Mouse (Mus musculus): ENCODE results near the gene Sept5.

The Sept5 gene

DNA sequence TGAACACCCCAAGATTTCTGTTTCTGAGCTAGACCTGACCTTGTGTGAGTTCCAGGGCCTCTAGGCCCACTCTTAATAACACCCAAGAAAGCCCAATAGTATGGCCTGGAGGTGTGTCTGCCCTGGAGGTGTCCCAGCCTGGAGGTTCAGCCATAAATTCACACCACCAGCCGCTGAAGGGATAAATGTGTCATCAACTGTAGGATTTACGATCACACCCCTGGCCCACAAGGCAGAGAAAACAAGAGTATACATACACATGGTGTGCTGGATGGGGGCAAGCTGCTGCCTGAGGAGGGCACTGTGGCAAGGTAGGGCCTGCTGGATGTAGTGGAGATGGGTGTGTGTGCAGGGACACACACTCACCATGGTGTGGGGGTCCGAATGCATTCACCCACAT is 16.5 kb downstream of the Sept5 start:
- ATAC-seq (ENCODE audit: low TSS enrichment), result no peak

DNA sequence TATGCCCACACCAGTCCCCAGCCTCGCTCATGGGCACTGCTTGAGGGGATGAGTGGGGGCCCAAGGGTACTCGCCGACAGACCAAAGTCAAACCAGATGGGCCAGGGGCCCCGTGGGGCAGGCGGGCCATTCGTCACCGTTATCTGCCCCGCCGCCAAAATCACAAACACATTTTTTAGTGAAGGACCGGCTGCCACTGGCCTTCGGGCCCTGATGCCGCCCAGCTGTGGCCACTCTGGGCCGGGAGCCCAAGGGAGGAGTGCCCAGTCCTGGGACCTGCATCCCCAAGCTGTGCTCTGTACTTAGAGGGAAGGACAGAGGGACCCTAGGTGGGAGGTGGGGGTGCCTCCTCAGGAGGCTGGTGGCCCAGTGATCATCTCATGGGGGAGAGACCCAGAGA is 18.0 kb downstream of the Sept5 start:
- no peak for ATAC-seq (ENCODE audit: low TSS enrichment)

DNA sequence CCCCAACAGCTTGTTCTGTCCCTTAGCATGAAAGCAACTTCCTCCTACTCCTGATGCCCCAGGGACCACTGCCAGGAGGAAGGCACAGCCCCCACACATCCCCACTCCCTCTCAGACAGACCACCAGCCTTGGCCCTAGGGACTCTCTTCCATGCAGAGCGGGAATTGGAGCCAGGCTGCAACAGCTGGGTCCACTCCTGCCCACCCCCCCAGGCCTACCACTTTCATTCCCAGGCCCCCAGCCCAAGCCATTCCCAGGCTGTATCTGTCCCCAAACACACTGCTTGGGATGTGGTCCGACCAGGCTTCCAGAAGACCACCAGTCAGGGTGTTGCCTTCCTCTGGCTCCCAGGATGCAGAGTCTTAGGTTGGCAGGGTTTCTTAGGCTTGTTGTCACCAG is 20.7 kb downstream of the Sept5 start:
- ATAC-seq (ENCODE audit: low TSS enrichment), result no peak

DNA sequence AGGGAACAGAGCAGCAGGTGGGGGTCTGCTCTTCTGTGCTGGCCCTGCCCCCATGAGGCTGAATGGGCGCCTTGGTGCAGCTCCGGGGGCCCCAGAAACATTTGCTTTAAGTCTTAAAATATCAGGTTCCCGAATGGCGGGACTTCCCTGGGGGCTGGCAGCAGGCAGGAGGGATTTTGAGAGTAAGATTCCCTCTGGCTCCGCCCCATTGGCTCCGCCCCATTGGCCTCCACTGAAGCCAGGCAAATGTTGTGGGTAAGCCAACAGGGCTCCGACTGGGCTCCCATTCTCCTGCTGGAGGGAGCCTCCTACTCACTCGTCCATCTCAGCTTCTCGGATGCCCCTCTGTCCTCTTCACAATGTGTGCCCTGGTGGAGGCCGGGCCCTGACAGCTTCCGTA is 21.5 kb downstream of the Sept5 start:
- no peak for ATAC-seq (ENCODE audit: low TSS enrichment)

DNA sequence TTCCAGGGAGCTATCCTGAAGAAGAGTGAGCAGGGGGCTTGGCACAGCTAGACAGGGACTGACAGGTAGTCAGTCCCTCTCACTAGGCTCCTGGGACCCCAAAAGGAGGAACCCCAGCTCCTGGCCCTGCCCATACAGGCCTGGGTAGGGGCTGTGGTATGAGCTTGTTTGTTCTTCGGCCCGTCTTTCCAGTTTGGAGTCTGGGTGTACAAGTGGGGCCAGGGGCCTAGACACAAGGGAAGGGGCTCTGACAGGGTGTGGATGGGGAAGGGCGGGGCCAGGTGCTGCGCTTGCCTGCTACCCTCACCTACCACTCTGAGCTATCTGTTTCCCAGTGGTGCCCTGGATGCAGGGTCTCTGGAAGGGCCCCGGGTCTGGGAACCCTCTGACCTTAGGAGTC is 24.0 kb downstream of the Sept5 start:
- ATAC-seq (ENCODE audit: low TSS enrichment), result no peak

DNA sequence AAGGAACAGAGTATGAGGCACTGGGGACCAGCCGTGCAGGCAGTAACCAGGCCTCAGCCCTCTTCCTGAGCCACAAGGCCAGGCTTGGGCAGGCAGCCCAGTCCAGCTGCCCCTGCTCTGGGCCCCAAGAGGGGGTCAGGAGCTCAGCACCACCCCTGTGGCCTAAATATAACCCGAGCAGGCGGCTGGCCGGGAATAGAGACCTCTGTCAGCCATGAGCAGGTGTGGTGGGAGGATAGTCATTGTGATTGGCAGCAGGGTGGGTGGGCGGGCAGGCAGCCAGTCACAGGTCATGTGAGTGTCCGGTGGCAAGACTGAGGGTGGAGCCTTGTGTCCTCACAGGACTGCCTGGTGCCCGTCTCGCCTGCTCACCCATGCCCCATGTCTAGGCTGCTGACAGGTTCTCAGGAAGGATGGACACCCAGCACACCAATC is 25.5 kb downstream of the Sept5 start:
- ATAC-seq (ENCODE audit: low TSS enrichment), result no peak

DNA sequence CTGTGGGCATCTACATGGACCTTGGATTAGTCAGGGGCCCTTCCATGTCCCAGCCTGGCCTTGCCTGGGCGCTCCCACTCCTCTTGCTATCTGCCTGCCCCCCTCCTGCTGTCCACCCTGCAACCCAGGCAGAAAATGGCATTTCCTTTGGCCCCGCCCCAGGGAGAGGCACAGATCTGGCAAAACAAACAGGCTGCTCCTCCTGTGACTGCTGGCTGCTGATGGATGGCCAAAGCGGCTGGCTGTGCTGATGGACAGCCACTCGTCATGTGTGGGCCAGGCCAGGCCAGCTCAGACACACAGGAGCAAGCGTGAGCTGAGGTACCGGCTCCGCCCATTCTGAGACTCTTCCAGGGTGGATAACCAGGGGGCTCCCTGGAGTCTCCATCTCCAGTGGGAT is 28.3 kb downstream of the Sept5 start:
- ATAC-seq (ENCODE audit: low TSS enrichment), result no peak

DNA sequence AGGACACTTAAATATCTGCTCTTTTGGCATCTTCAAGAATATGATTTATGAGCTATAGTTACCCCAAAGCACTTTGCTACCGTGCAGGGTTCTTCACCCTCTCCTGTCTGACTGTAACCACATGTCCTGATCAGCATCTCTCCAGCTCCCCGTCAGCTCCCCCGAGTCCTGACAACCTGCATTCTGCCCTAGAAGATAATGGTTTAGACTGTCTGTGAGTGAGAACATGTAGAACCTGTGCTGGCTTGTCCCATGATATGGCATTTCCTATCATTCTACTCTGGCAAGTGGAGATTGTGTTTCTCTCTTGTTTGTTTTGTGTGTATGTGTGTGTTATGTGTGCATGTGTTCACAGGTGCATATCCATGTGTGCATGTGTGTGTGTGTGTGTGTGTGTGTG is 31.7 kb downstream of the Sept5 start:
- ATAC-seq (ENCODE audit: low TSS enrichment), result no peak

DNA sequence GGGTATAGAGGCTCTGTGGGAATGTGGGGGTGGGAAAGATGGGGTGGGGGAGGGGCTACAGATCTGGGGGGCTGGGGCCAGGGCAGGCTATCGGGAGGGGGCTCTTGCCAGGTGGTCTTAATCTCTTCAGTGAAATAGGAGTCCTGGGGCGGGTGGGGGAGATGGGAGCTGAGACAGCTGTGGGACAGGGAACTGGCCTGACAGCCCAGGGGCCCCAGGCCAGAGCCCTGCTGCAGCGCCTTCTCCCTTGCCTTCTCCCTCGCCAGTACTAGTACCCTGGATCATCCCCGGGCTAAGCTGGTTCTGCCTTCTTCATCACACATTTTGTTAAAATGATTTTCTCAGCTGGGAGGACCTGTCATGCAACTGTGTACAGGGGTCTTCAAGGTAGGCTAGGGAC is 33.5 kb downstream of the Sept5 start:
- no peak for ATAC-seq (ENCODE audit: low TSS enrichment)

DNA sequence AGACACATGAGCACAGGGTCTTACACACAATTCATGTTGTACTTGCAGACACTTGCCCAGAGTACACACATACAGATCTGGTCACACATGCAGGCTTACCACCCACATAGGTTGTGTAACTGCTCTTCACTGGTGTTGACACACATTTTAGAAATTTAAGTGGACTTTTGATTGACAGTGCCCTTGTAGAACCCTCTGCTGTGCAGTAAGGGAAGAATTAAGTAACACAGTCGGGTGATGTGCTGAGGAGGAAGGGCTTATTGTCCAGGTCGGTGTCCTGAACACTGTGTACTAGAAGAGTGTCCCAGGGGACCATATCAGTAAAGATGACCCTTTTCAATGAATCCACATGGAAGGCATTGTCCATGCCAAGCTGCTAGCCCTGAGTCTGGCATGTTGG is 35.8 kb downstream of the Sept5 start:
- ATAC-seq (ENCODE audit: low TSS enrichment), result no peak

DNA sequence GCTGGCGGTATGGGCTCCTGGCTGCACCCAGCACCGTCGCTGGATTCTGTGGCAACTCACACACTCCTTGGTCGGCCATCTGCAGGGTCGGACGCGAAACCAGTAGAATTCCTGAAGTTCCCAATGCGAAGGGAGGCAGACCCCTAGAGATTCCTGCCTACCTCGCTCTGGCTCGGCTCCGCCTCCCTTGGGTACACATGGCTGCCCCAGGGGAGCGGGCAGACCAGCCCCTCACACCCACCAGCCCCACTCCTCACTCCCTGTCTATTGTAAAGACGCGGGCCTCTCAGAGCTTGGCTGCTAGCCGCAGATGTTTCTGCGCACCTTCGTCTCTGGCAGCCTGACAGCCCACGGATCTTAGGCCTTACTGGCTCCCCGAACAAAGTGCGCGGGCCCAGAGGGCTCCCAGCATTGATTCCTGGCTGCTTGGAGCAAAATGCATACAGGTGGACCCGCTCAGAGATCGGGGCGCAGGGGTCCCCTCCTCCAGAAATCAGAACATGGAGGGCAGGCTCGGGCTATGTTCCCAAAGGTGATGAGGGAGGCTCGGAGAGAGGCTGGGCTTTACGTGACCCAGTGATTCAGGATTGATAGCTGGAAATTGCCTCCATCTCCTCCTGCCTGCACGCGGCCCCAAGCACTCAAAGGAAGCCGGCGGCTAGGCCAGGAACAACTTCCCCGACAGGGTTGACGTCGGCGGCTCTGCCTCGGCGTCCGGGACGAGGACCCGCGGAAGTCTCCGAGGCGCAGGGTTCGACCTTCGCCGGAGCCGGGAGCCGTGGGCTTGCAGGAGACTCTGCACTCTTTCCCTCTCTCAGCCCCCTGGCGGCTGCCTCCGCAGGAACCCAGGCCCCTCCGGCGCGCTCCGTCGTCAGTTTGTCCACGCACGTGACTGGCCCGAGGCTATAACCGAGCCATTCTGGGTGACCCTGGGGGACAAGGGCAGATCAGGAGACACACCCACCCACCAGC is 38.4 kb downstream of the Sept5 start:
- ATAC-seq (ENCODE audit: low TSS enrichment), result no peak

DNA sequence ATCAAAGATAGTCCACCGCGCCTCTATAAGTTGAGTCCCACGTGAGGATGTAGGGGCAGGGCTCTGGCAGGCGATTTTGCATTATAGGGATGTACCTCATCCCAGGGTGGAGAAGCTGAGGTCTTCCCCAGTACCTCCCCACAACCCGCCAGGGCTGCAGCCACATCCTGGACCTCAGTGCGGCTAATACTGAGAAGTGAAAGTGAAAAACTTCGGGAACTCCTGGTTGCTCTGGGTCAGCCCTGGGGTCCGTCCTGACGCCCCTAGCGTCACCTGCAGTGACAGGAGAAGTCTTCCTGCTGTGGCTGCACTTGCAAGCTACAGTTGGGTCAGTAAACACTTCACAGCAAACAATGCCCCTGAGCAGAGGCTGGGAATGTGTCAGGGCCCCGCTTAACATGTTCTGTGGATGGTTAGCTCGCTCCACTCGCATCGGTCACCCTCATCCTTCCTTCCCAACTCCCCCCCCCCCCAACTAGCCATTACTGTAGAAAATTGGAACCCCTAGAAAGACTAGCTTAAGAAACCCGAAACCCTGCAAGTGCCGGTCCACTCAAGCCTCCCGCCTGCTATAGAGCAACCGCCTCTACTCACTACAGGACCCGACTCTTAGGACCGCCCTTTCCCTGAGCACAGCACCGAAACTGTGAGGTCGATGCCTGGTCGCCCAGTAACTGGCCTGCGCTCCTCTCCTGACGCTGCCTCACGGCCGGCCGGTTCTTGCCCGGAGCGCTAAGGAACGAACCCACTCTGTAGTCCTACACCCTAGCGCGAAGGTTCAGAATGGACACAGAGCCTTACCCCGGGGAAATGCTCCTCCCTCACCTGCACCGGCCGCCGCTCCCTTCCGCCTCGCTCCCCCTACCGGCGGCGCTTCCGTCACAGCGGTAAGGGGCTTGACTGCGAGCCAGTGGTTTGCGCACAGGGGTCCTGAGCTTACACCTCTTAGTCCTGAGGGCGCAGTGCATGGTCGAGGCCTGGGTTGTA is 39.7 kb downstream of the Sept5 start, which contains the start of gene Tbx1:
Tbx1 (minus strand) TSS at position 868 of the 987 bp plus-strand sequence.
- no peak for ATAC-seq (ENCODE audit: low TSS enrichment)

DNA sequence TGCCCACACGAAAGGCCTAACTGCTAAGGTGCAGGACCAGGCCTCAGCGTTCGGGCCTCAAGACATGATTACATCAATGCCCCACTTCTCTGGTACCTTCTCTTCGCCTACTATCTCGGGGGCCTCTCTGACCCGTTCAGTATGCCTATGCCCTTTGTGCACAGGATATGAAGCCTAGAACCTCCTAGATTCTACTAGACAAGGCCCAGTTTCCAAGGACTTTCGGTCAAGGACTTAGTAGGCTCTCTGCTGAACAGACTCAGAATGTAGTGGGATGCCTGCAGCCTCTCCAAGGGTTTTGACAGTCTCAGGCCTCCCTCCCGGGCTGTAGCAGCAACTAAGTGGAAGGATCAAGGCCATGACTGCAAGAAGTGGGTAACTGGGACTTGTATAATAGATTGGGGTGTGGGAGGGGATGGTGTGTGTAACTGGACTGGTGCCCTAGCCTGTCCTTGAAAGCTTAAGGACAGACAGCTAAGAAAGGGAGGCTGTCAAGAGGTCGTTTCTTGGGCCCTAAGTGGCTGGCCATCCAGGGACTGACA is 40.6 kb downstream of the Sept5 start:
- no peak for ATAC-seq (ENCODE audit: low TSS enrichment)

DNA sequence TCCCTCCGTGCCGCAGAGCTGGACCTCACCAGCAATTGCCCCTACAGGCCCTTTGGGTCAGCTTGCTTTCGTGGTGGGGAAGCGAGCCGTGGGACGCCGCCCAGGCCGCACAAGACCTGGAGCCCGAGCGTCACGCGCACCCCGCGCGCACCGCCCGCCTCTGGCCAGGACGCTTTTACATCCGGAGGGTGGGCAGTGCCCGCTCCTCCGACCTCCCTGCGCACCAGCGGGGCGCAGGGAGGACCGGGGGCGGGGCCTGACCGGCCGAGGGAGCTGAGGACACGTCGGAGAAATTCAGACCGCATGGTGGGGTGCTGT is 41.1 kb downstream of the Sept5 start:
- ATAC-seq (ENCODE audit: low TSS enrichment), result no peak

DNA sequence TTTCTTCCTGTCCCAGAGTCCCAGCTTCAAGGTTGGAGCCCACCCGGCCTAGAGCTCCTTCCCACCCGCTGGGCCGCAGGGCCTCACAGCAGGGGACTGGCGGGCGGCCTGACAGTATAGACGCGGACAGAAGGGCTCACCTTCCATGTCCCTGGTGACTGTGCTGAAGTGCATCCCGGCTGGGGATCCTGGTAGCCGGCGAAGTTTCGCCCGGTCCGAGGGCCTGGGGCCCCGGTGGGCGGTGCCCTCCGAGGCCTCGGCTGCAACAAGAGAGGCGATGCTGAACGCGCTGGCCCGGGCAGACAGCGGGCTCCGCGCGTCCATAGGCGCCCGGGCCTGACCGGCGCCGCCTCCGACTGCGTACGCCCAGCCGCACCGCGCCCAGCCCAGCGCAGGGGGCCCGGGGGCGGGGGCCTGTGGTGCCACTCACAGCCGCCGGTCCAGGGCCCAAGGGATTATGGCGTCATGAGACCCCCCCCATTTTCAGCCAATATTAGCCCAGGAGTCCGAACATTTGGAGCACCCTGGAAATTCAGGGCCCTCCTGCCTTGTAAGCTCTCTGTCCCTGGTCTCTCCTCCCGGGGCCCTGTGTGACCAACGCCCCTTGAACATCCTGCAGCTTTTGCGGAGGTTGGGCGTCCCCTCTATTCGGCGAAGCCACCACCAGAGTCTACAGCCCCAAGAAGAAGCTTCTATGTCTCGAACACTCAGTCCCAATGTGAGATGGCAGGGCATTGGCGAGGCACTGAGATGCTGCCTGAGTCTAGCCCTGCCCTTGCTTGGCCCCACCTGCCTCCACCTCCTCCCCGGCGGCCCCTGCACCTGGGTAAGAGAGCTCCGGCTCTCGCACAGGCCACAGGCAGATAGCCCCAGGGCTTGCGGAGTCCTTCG is 41.7 kb downstream of the Sept5 start:
- ATAC-seq (ENCODE audit: low TSS enrichment), result no peak

DNA sequence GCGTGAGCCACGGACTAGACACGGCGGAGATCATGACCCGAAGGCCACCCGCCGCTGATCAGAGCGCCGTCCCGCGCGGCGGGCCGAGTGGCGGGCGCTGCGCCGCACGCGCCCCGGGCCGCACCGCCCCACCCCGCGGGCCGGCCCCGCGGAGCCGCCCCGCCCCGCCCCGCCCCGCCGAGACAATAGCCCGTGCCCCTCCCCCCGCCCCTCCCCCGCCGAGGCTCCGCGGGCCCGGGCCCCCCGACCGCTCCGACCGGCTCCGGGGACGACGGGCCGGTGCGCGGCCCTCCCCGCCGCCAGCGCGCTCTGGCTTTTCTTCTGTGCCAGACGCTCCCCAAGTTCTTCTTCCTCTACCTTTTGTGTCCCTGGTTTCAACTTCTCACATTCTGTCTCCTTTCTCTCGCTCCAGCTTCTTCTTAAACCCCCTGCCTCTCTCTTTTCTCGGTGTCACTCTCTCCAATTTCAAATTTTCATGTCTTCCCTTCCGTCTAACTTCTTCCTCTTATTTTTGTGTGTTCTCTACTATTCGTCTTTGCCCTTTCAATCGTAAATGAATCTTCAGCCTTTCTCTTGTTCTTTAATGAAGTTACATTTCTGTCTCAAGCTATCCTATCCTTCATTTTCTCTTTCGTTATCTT is 42.7 kb downstream of the Sept5 start:
- ATAC-seq (ENCODE audit: low TSS enrichment), result no peak

DNA sequence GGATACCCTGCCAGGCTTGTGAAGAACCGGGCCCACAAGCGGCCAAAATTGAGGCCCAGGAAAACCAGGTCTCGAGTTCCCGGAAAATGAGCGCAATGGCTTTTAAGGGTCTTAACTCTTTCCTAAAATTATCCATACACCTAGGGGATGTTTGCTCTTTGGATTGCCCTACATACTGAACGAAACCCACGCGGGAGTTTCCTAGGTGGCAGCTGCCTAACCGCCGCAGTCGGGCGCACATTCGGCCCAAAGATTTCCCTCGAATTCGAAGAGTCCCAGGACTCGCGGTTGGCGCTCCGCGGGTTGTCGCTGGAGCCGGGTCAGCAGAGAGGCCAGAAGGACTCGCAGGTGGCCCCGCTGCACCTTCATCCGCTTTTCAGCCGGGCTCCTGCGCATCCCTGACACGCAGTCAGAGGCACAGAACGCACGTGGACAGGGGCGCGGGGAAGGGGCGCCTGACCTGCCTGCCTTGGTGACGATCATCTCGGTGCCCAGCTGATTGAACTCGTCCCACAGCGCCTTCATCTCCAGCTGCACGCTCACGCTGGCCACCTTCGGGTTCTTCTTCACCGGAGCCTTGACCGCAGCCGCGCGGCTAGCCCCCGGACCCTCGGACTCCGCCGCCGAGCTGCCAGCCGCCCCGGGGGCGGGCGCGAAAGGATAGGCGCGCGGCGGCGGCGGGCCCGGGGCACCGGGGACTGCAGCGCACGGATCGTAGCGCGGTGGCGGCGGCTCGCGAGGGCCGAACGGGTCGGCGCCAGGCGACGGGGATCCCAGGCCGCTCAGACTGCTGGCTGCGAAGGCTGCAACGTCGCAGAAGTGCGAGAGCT is 43.5 kb downstream of the Sept5 start:
- ATAC-seq (ENCODE audit: low TSS enrichment), result no peak

DNA sequence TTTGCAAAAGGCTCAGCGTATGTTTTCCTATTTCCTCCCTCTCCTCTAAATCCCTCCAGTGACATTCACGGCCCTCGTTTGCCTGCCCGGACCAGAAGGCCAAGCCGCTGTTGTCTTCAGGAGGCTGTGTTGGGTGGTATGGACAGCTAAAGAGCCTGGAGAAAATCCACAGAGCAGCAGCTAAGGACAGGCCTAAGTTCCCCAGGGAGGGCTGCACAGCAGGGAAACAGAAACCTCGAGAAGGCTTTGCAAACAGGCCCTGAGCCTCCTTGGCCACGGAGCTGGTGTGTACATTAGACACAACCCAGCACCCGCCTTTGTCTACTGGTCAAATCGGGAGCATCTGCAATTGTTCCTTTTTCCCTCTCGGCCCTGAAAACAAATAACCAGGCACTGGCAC is 44.1 kb downstream of the Sept5 start:
- no peak for ATAC-seq (ENCODE audit: low TSS enrichment)

DNA sequence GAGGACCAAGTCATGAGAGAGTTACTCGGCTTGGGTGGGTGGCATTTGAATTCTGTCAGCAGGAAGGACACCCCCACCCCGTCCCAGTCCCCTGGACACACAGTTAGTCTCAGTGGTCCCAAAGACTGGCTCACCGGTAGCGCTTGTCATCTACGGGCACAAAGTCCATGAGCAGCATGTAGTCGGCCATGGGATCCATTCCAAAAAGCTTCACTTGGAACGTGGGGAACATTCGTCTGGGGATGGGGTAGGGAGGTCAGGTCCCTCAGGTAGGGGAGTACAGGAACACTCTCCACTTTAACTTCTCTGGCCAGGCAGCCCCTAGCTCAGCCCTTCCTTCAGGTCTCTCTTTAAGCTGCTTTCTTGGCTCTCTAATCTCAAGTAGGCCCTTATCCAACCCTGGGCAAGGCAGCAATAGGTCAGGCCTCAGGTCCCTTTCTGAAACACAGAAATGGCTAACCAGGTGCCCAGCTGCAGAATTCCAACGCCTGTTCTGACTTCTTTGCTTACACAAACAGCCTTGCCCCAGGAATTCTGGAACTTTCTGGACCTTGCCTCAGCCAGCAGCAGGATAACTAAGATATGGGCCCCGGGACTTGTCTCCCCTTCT is 44.7 kb downstream of the Sept5 start:
- ATAC-seq (ENCODE audit: low TSS enrichment), result no peak
